Mouse (Mus musculus) E14TG2a.4 (cell line): ENCODE measurements around the gene Dntt.

Experiments used
- CTCF ChIP-seq: conservative IDR thresholded peaks from 2 replicates; pipeline ENCODE4 v1.5.1; 2014; ENCODE audit warnings: low read length
- NANOG ChIP-seq: IDR thresholded peaks from 2 replicates; pipeline ENCODE4 v1.6.1; 2014; ENCODE audit warnings: borderline replicate concordance, low read length, mixed read lengths

- TF ChIP-seq CTCF (no peak), NANOG (no peak)
Observed at GRCm38 (mm10) chr19:41011676-41012075, 17.4 kb upstream of the Dntt start.
